Mouse (Mus musculus): ENCODE data around the gene Gm1527. TPM values are rescaled to one million over a fixed set of nuclear protein-coding genes. Genes with fewer than 3 reads are reported as not detected.
"Not testable (repeated sequence)": the region's sequence is repeated elsewhere in the genome, so short reads cannot be mapped to it uniquely, and the experiment has no call there.

The Gm1527 gene
- not detected for total RNA-seq (2022)

DNA sequence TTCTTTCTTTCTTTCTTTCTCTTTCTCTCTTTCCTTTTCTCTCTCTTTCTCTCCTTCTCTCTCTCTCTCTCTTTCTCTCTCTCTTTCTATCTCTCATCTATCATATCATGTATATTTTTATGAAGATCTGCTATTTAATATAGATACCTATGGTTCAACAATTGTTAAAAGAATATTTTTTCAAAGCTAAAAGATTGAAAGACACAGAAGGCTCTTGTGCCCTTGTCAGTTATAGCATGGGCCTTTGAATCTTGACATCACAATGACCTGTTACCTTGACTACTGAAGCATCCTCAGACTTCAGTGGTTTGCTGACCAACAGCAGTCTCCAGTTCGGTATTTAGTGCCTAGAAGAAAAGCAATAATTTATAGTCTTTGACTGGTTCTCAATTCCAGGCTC, at the start of gene Gm1527:
Gene Gm1527 (plus strand): TSS at position 301 of the 400 bp plus-strand sequence.
- DNase-seq (ENCODE audit: low spot score in 2 of 2), result no peak

DNA sequence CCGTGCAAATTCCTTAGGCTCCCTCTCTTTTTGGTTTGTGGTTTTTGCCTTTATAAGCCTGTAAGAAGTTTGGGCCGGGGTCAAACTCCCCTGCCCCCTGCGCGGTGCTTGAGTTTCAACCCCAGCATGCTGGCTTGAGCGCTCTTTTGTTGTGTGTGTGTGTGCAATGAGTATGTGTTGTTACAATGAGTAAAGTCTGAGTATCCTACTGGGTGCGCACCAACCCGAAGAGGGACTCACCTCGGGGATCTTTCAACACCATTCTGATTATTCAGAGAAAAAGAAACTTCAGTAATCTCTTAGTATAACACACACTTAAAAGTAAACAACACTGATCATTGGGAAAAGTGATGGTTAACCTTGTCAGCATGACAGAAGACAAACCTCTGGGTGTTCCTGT, 49.2 kb upstream of the Gm1527 start:
- no peak for DNase-seq (ENCODE audit: low spot score in 2 of 2)

DNA sequence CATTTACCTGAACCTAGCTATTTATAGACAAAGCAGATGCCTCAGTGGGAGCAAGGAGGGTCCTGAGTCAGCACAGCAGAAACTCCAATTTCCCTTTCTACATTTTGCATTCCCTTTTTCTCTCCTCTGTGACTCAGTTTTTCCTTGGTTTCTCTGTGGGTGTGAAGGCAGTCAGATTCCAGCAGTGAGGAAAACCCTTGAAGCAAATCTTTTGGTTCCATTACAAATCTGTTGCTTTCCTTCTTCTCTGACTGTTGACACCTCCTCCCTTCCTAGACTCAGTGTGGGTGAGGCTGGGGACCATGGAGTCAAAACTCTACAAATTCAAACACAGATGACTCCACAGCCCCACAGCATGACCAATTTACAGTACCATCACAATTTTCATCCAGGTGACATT, 45.3 kb upstream of the Gm1527 start:
- peak in 1 of 2 experiments; percentile 6 for DNase-seq (ENCODE audit: low spot score in 2 of 2)

DNA sequence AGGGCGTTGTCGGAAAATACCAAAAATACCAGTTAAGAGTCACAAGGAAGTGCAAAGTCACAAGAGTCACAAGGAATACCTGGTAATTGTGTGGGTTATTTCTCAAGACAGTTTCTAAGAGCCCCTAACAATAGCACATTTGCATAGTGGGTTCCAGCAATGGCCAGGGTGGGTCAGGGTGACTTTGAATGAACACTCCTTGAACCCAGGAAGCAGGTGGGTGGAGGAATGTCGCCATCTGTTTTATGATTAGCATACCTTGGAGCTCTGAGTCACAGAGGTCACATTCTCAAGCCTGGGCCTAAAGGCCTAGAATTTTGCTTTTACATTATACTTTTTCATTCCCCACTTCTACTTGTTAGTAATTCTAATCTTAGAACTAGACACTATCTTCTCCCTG, 40.2 kb upstream of the Gm1527 start:
- not testable (repeated sequence) for DNase-seq (ENCODE audit: low spot score in 2 of 2)

DNA sequence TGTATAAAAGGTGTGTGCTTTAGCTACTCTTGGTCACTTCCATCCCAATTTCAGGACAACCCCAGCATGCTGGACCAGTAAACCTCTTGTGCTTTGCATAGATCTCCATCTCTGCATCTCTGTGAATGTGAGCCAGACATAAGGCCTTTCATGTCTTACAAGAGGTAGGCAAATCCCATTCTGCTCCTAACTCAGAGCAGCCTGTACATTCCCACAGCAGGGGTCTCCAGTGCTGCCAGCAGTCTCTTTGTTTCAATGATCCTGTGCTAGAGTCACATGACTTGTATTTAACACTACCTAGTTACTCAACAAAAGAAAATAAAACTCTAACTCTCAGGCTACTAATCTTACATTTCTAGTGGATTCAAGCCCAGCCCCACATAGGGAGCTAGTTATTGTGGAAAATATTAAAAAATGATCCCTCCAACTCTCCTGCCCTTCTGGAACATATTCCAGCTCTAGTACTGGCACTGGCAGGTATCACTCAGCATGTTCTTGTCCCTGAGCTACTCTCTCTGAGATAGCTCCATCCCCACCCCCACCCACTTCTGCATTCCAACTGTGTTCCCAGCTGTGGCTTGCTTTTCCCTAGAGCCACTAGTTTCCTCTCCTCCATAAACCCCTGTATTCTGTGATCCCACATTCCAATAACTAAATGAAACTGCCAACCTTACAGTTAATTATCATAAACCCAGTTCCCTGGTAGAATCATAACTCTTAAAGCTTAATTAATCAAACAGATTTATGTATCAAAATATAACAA, 32.6 kb upstream of the Gm1527 start:
- not testable (repeated sequence) for DNase-seq (ENCODE audit: low spot score in 2 of 2)

DNA sequence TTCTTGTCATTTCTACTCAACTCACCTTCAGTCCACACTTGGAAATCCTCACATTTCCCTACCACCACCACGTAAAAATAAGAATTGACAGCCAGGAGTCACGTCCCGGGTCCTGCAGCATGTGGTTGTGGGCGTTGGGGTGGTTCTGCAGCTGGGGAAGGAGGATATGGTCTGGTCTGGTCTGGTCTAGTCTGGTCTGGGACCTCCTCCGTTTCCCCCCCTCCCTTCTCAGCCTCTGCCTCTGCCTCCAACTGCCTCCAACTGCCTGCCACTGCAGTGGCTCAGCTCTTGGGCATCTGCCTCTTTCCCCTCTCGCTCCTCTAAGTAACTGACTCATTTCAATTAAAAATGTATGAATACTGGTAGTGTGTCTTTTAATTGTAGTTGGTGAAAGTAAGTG, 4.5 kb downstream of the Gm1527 start:
- not testable (repeated sequence) for DNase-seq (ENCODE audit: low spot score in 2 of 2)

DNA sequence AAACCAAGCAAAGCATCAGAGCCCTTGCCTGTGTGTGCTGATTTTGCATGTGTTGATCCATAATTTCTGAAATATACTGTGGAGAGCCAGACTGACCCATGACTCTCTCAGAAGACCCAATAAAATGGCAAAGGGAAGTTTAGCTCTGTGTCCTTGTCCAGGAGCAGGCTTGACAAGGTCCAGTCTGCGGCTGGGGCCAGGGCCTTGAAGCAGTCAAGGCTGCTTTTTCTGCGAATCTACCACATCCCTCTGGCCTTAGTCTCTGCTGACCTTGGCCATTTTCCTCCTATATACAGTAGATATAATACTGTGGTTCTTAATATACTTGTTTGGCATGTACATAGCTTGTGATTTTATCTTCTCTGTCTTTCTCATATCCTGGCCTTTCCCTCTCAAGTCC, 73.5 kb downstream of the Gm1527 start:
- DNase-seq (ENCODE audit: low spot score in 2 of 2), result no peak

DNA sequence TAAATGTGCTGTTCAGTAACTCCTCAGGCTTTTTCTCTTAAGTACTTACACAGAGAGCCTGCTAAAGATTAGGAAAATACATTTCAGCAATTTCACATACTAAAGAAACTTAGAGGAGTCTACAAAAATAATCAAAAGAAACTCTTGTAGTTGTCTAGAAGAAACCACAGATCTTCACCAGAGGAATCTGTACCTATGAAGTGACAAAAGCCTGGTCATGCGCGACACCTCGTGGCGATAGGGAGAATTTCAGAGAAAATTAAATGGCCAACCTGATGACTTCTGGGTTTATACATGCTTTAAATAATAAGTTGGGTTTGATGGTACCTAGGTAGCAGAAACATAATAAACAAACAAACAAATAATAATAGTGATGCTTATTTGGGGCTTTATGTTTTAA, 76.4 kb downstream of the Gm1527 start:
- peak; percentile 7 to 32 for DNase-seq (ENCODE audit: low spot score in 2 of 2)

Other genes with a start within 250 kb of the Gm1527 start
- not detected for gene Slc2a2, start 194.7 kb upstream of the Gm1527 start, total RNA-seq (2022)
- gene Eif5a2, start 111.3 kb upstream of the Gm1527 start, total RNA-seq (2022), result 10 to 100 TPM; 34.7 to 41.4 (median 39.1) TPM
- gene Rpl22l1, start 87.2 kb upstream of the Gm1527 start, total RNA-seq (2022), result 100 to 1,000 TPM; 203 to 235 (median 213) TPM
- gene Egfem1, start 189.4 kb downstream of the Gm1527 start, total RNA-seq (2022), result 10 to 100 TPM; 16.2 to 21.6 (median 19.3) TPM